Mouse (Mus musculus): Measurements from ENCODE around the gene Prl3d1. TPM values are rescaled to one million over a fixed set of nuclear protein-coding genes. Genes with fewer than 3 reads are reported as not detected.
"Not testable (repeated sequence)": the region's sequence is repeated elsewhere in the genome, so short reads cannot be mapped to it uniquely, and the experiment has no call there.

Gene Prl3d1
- not detected for total RNA-seq (2021)

DNA sequence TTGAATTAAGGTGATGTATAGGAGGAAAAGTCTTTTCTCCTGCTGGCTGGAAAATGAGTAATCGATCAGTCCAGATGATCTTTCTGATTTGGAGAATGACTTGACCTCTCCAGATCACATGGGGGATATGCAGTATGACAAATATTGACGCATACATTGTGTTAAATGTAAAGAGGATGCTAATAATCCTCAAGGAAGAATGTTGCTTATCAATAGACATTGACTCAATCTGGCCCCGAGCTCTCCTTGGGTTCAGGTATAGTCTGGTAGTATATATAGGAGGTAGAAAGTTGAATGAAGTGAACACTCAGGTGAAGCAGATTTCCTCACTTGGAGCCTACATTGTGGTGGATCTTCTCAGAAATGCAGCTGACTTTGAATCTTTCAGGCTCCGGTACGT is at the start of gene Prl3d1:
TSS of gene Prl3d1 (plus strand) at position 301 of the 400 bp plus-strand sequence.
- intact Hi-C loops (cut with DNase I); DNase-seq: not testable (repeated sequence)

- DNase-seq = no peak
- intact Hi-C loops (cut with DNase I) = no loop called here
Observed at GRCm38 (mm10) chr13:27057270-27057669, 36.7 kb upstream of the Prl3d1 start, which contains the start of gene Prl. Gene Prl, plus strand, starts transcription at chr13:27057570.

DNA sequence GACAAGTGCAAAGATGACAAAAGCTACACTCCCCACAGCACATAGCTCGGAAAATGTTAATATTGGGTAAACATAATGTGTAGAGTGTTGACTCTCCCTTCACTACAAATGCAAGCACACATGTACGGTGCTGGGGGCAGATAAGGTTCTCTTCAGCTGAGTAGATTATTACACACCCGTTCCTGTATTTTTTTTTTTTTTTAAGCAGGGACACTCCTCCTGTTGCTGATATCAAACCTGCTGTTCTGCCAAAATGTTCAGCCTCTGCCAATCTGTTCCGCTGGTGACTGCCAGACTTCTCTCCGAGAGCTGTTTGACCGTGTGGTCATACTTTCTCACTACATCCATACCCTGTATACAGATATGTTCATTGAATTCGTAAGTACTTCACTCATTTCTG is 34.8 kb upstream of the Prl3d1 start:
- peak; percentile 9 for DNase-seq
- intact Hi-C loops (cut with DNase I) = no loop called here

GRCm38 (mm10) chr13:27121398-27121797 is 27.4 kb downstream of the Prl3d1 start, which contains the start of gene Prl3d2:
Gene Prl3d2, plus strand, starts transcription at chr13:27121698.
- DNase-seq; intact Hi-C loops (cut with DNase I): not testable (repeated sequence)

- intact Hi-C loops (cut with DNase I) = no loop called here
- no peak for DNase-seq
Observed at GRCm38 (mm10) chr13:27148264-27148663, 54.3 kb downstream of the Prl3d1 start.

Other genes starting within 250 kb of the Prl3d1 start
- not detected for gene Prl, start 36.6 kb upstream of the Prl3d1 start, total RNA-seq (2021)
- gene Prl3d2, start 27.5 kb downstream of the Prl3d1 start, total RNA-seq (2021) = not detected
- gene Prl3d3, start 62.6 kb downstream of the Prl3d1 start, total RNA-seq (2021) = not detected
- gene Prl3c1, start 102.5 kb downstream of the Prl3d1 start, total RNA-seq (2021) = not detected
- gene Prl3b1, start 147.7 kb downstream of the Prl3d1 start, total RNA-seq (2021) = not detected
- not detected for gene Prl3a1, start 165.2 kb downstream of the Prl3d1 start, total RNA-seq (2021)
- gene Prl6a1, start 218.4 kb downstream of the Prl3d1 start, total RNA-seq (2021) = not detected